Mouse (Mus musculus): ENCODE measurements around the gene C5ar1. TPM values are rescaled to one million over a fixed set of nuclear protein-coding genes. Genes with fewer than 3 reads are reported as not detected.

The C5ar1 gene
- polyA plus RNA-seq, 1 experiment = not detected

DNA sequence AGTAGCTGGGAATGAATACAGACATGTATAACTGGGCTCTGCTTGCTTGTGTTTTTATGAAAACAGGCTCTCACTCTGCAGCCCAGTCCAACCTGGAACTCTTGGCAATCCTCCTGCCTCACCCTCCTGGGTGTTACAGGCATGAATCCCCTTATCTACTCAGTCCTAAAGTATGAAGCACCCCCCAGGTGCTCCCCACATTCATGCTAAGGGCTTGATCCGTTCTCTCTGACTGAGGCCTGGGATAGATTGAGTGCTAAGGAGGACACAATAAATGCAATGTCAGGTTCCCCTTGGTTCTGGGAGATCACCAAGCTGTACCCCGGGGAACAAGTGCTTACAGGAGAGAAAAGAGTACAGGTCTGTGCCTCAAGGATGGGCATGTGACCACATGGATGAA lies 38.3 kb upstream of the C5ar1 start:
- no peaks in the 10 kb centered on the region for H3K9me3 ChIP-seq (replicated peaks; ENCODE audit: control insufficient read depth, insufficient read depth, low read length, poor library complexity, severe bottlenecking)
- H3K27ac ChIP-seq (ENCODE audit: insufficient read depth, low read length) = 0 out of 2 replicates have a peak overlapping the region, but pooled peaks have one; percentile 8
- no peaks in the 10 kb centered on the region for H3K27me3 ChIP-seq (ENCODE audit: control insufficient read depth, insufficient read depth, low read length, poor library complexity, severe bottlenecking)
- H3K4me1 ChIP-seq (ENCODE audit: control insufficient read depth, insufficient read depth, low read length) = peaks cover 1% of the 10 kb centered on the region
- H3K4me3 ChIP-seq (ENCODE audit: low read depth, low read length) = no peak overlapping the region
- TF ChIP-seq EP300 (IDR thresholded peaks at IDR 0.05; ENCODE audit: insufficient read depth, low read depth, low read length) (no peak), CTCF (IDR thresholded peaks at IDR 0.05; ENCODE audit: low read depth, low read length) (no peak), POLR2A (IDR thresholded peaks at IDR 0.05; ENCODE audit: insufficient read depth, low read length) (no peak)
- H3K36me3 ChIP-seq (ENCODE audit: control insufficient read depth, insufficient read depth, low read length, poor library complexity, severe bottlenecking) = no peaks in the 10 kb centered on the region
- H3K9ac ChIP-seq (ENCODE audit: low read depth, poor library complexity, severe bottlenecking) = peak overlapping the region; percentile 57; the same call in 1 of the 2 replicates

DNA sequence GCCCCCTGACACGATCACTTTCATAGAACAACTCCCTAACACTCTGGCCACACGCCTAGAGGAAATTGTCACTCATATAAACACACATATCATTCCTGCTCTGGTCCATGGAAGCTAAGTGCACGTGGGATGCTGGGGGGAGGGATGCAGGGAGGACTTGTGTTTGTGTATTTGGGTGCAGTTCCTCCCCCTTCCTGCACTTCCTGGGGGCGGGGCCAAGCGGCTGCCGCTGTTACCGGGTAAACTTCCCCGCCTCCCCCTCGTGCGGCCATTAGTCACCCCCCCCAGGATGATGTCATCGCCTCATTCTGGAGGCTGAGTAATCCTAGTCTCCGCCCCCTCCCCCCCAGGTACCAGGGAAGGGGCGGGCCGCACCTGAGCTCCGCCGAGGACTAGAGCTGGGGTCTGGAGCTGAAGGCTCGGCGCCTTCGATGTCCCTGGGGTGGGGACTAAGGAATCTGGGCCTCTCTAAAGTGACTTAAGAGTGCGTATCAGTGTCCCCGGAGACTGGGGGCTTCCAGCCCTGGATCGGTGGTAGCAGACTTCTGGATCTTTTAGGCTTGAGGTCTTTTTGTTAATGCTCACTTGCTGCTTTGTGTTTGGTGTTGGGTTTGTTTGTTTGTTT lies 37.5 kb upstream of the C5ar1 start:
- peak overlapping the region; percentile 55 for H3K27ac ChIP-seq (ENCODE audit: insufficient read depth, low read length)
- no peaks in the 10 kb centered on the region for H3K27me3 ChIP-seq (ENCODE audit: control insufficient read depth, insufficient read depth, low read length, poor library complexity, severe bottlenecking)
- peak overlapping the region; percentile 57; the same call in 1 of the 2 replicates for H3K9ac ChIP-seq (ENCODE audit: low read depth, poor library complexity, severe bottlenecking)
- no peaks in the 10 kb centered on the region for H3K9me3 ChIP-seq (replicated peaks; ENCODE audit: control insufficient read depth, insufficient read depth, low read length, poor library complexity, severe bottlenecking)
- no peaks in the 10 kb centered on the region for H3K36me3 ChIP-seq (ENCODE audit: control insufficient read depth, insufficient read depth, low read length, poor library complexity, severe bottlenecking)
- TF ChIP-seq EP300 (IDR thresholded peaks at IDR 0.05; ENCODE audit: insufficient read depth, low read depth, low read length) (peak; percentile 45; the same call in 1 of the 2 replicates), POLR2A (IDR thresholded peaks at IDR 0.05; ENCODE audit: insufficient read depth, low read length) (no peak), CTCF (IDR thresholded peaks at IDR 0.05; ENCODE audit: low read depth, low read length) (no peak)
- H3K4me1 ChIP-seq (ENCODE audit: control insufficient read depth, insufficient read depth, low read length) = peaks cover 1% of the 10 kb centered on the region
- H3K4me3 ChIP-seq (ENCODE audit: low read depth, low read length) = peak overlapping the region; percentile 49

DNA sequence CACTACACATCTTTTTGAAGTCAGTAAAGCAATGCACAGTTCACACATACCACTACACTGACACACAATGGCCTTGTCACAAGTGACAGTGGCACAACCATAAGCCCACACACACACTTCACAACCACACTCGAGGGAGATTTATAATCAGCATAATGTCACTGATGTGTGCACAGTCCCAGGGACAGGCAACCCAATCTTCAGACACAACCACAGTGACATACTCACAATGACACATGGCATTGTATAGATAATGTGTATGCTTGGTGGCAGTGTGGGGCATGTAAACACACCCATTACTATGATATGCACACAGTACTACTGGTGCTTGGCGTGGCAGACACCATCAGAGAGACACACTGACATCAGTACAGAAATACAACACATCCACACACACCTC lies 36.8 kb upstream of the C5ar1 start:
- Histone ChIP-seq H3K4me3 (ENCODE audit: low read depth, low read length) (no peak overlapping the region), H3K4me1 (ENCODE audit: control insufficient read depth, insufficient read depth, low read length) (peaks cover 1% of the 10 kb centered on the region), H3K27me3 (ENCODE audit: control insufficient read depth, insufficient read depth, low read length, poor library complexity, severe bottlenecking) (no peaks in the 10 kb centered on the region), H3K27ac (ENCODE audit: insufficient read depth, low read length) (peak overlapping the region; percentile 5), H3K9ac (ENCODE audit: low read depth, poor library complexity, severe bottlenecking) (no peak overlapping the region), H3K9me3 (replicated peaks; ENCODE audit: control insufficient read depth, insufficient read depth, low read length, poor library complexity, severe bottlenecking) (no peaks in the 10 kb centered on the region), H3K36me3 (ENCODE audit: control insufficient read depth, insufficient read depth, low read length, poor library complexity, severe bottlenecking) (no peaks in the 10 kb centered on the region)
- TF ChIP-seq EP300 (IDR thresholded peaks at IDR 0.05; ENCODE audit: insufficient read depth, low read depth, low read length) = no peak
- no peak for TF ChIP-seq POLR2A (IDR thresholded peaks at IDR 0.05; ENCODE audit: insufficient read depth, low read length)
- no peak for TF ChIP-seq CTCF (IDR thresholded peaks at IDR 0.05; ENCODE audit: low read depth, low read length)

DNA sequence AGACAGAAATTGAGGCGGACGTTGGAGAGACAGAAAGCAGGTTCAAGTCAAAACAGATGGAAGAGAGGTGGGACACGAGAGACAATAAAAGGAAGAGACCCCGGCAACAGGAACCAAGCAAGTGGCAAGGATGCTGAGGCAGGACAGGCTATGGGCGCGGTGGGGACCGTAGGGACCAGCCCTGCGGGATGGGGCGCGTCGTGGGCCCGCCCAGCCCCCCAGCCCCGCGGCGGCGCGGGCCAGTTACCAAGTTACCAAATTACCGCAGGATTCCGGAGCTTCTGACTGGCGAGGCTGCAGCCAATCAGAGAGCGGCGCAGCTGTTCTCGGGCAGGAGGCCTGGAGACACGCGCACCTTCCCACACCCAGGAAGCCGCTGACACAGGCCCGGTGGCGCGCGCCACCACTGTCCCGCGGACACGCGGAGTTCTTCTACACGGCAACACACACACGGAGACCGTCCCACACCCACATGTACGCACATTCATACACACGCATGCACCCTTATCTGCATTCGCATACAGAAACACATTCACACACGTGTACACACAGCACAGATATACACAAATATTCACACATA lies 36.1 kb upstream of the C5ar1 start:
- Histone ChIP-seq H3K27ac (ENCODE audit: insufficient read depth, low read length) (peak overlapping the region; percentile 90), H3K9me3 (replicated peaks; ENCODE audit: control insufficient read depth, insufficient read depth, low read length, poor library complexity, severe bottlenecking) (no peaks in the 10 kb centered on the region), H3K4me3 (ENCODE audit: low read depth, low read length) (peak overlapping the region; percentile 70), H3K4me1 (ENCODE audit: control insufficient read depth, insufficient read depth, low read length) (peaks cover under 1% of the 10 kb centered on the region), H3K27me3 (ENCODE audit: control insufficient read depth, insufficient read depth, low read length, poor library complexity, severe bottlenecking) (no peaks in the 10 kb centered on the region), H3K9ac (ENCODE audit: low read depth, poor library complexity, severe bottlenecking) (peak overlapping the region; percentile 70), H3K36me3 (ENCODE audit: control insufficient read depth, insufficient read depth, low read length, poor library complexity, severe bottlenecking) (no peaks in the 10 kb centered on the region)
- no peak for TF ChIP-seq CTCF (IDR thresholded peaks at IDR 0.05; ENCODE audit: low read depth, low read length)
- no peak for TF ChIP-seq POLR2A (IDR thresholded peaks at IDR 0.05; ENCODE audit: insufficient read depth, low read length)
- 0 out of 2 replicates have a peak, but pooled peaks have one; percentile 28 for TF ChIP-seq EP300 (IDR thresholded peaks at IDR 0.05; ENCODE audit: insufficient read depth, low read depth, low read length)

DNA sequence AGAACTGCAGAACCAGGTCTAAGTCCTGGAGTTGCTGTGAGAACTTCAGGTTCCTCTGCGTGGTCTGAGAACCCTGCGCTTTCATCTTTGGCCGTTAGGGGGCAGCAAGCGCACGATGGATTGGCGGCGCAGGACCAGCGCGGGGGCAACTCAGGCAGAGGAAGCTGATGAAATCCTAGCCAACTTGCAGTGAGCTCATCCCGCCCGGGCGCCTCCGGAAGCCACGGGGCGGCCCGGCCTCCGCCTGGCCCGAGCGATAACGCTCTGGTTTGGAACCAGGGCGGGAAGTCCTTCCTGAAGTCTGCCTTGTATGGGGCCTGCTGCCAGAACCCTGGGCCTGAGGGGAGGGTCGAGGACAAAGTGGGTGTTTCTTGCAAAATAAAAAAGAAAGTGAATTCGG lies 35.5 kb upstream of the C5ar1 start:
- peak overlapping the region; percentile 90 for H3K27ac ChIP-seq (ENCODE audit: insufficient read depth, low read length)
- no peaks in the 10 kb centered on the region for H3K9me3 ChIP-seq (replicated peaks; ENCODE audit: control insufficient read depth, insufficient read depth, low read length, poor library complexity, severe bottlenecking)
- H3K9ac ChIP-seq (ENCODE audit: low read depth, poor library complexity, severe bottlenecking) = peak overlapping the region; percentile 70
- H3K27me3 ChIP-seq (ENCODE audit: control insufficient read depth, insufficient read depth, low read length, poor library complexity, severe bottlenecking) = no peaks in the 10 kb centered on the region
- TF ChIP-seq POLR2A (IDR thresholded peaks at IDR 0.05; ENCODE audit: insufficient read depth, low read length) (no peak), CTCF (IDR thresholded peaks at IDR 0.05; ENCODE audit: low read depth, low read length) (peak; percentile 96), EP300 (IDR thresholded peaks at IDR 0.05; ENCODE audit: insufficient read depth, low read depth, low read length) (peak; percentile 58; the same call in 1 of the 2 replicates)
- H3K4me1 ChIP-seq (ENCODE audit: control insufficient read depth, insufficient read depth, low read length) = no peaks in the 10 kb centered on the region
- peak overlapping the region; percentile 70 for H3K4me3 ChIP-seq (ENCODE audit: low read depth, low read length)
- H3K36me3 ChIP-seq (ENCODE audit: control insufficient read depth, insufficient read depth, low read length, poor library complexity, severe bottlenecking) = no peaks in the 10 kb centered on the region

DNA sequence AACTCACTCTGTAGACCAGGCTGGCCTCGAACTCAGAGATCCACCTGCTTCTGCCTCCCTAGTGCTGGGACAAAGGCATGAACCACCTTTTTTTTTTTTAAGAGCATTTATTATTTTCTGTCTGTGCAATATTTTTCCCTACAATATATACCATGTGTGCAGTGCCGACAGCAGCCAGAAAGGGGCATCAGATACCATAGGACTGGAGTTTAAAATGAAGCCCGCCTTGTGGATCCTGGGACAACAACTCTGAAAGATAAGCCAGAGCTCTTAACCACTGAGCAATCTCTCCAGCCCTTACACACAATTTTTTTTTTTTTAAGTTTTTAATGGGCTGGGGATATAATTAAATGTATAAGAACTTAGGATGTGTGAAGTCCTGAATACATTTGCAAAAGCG lies 35.0 kb upstream of the C5ar1 start:
- no peak overlapping the region for H3K27ac ChIP-seq (ENCODE audit: insufficient read depth, low read length)
- no peak overlapping the region for H3K9ac ChIP-seq (ENCODE audit: low read depth, poor library complexity, severe bottlenecking)
- H3K4me1 ChIP-seq (ENCODE audit: control insufficient read depth, insufficient read depth, low read length) = no peaks in the 10 kb centered on the region
- TF ChIP-seq EP300 (IDR thresholded peaks at IDR 0.05; ENCODE audit: insufficient read depth, low read depth, low read length) (no peak), CTCF (IDR thresholded peaks at IDR 0.05; ENCODE audit: low read depth, low read length) (peak; percentile 12), POLR2A (IDR thresholded peaks at IDR 0.05; ENCODE audit: insufficient read depth, low read length) (no peak)
- H3K27me3 ChIP-seq (ENCODE audit: control insufficient read depth, insufficient read depth, low read length, poor library complexity, severe bottlenecking) = no peaks in the 10 kb centered on the region
- H3K36me3 ChIP-seq (ENCODE audit: control insufficient read depth, insufficient read depth, low read length, poor library complexity, severe bottlenecking) = no peaks in the 10 kb centered on the region
- H3K9me3 ChIP-seq (replicated peaks; ENCODE audit: control insufficient read depth, insufficient read depth, low read length, poor library complexity, severe bottlenecking) = no peaks in the 10 kb centered on the region
- no peak overlapping the region for H3K4me3 ChIP-seq (ENCODE audit: low read depth, low read length)

All from ES-Bruce4 (cell line).